ENCODE assay signal across 8 mouse cellular contexts in the genomic region with DNA sequence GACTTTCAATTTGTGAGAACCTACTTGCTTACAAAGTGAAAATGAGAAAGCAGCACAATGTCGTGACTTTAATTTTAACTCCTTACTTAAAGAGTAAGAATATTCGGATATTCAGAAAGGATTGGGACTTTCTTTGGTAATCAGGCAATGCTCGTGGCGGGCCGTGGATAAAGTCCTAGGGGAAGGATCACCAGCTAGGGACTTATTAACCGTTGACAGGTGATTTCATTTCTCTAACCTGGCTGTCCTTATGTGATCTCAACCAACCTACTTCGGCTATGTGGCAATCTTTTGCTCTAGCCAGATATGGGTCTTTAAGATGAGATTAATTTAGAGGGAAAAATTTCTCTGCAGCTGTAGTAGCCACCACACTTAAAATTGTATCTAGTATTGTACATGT. TPM values are rescaled to one million over a fixed set of nuclear protein-coding genes. Genes with fewer than 3 reads are reported as not detected.
DNase-seq lines count a peak whose midpoint lies in the region; ATAC-seq and TF ChIP-seq lines count a peak whose summit lies in the region.

No protein-coding gene starts in this region.

- H3K9me3 ChIP-seq in forebrain, embryonic 12.5 days: no peaks in the 10 kb centered on the region
- H3K9me3 ChIP-seq in kidney, embryonic 15.5 days (replicated peaks): no peaks in the 10 kb centered on the region
- H3K9me3 ChIP-seq in midbrain, postnatal 0 days (ENCODE audit: low read length): no peaks in the 10 kb centered on the region

- peaks cover 41% of the 10 kb centered on the region for H3K4me1 ChIP-seq in forebrain, embryonic 12.5 days
- H3K4me1 ChIP-seq in kidney, embryonic 15.5 days: peaks cover 44% of the 10 kb centered on the region
- H3K4me1 ChIP-seq in midbrain, postnatal 0 days (ENCODE audit: insufficient read depth, low read length): peaks cover 11% of the 10 kb centered on the region; the same call in 1 of the 2 replicates

- intact Hi-C loops in left cerebral cortex, postnatal 4 days (cut with DNase I): no loop called here

- H3K9ac ChIP-seq in forebrain, embryonic 12.5 days: no peak overlapping the region
- no peak overlapping the region for H3K9ac ChIP-seq in kidney, embryonic 15.5 days
- no peak overlapping the region for H3K9ac ChIP-seq in midbrain, postnatal 0 days (replicated peaks; ENCODE audit: low read length, poor library complexity, severe bottlenecking)

- 83% methylated on average over 7 of the region's 7 CpGs for WGBS in forebrain, embryonic 12.5 days
- 75% methylated on average over 7 of the region's 7 CpGs for WGBS in kidney, embryonic 15.5 days
- 80% methylated on average over 7 of the region's 7 CpGs for WGBS in midbrain, postnatal 0 days

- H3K27ac ChIP-seq in forebrain, embryonic 12.5 days: no peak overlapping the region
- H3K27ac ChIP-seq in kidney, embryonic 15.5 days: no peak overlapping the region
- no peak overlapping the region for H3K27ac ChIP-seq in midbrain, postnatal 0 days (ENCODE audit: low read depth, low read length)

- TF ChIP-seq CTCF in midbrain, postnatal 0 days (IDR thresholded peaks at IDR 0.05): no peak

- peak overlapping the region; percentile 90; the same call in 1 of the 2 replicates for H3K4me3 ChIP-seq in forebrain, embryonic 12.5 days (replicated peaks)
- peak overlapping the region; percentile 96; the same call in 1 of the 2 replicates for H3K4me3 ChIP-seq in kidney, embryonic 15.5 days (replicated peaks)
- no peak overlapping the region for H3K4me3 ChIP-seq in midbrain, postnatal 0 days (ENCODE audit: low read depth, low read length)

- H3K27me3 ChIP-seq in forebrain, embryonic 12.5 days: no peaks in the 10 kb centered on the region
- no peaks in the 10 kb centered on the region for H3K27me3 ChIP-seq in kidney, embryonic 15.5 days
- no peaks in the 10 kb centered on the region for H3K27me3 ChIP-seq in midbrain, postnatal 0 days (ENCODE audit: insufficient read depth, low read length)

- DNase-seq in kidney, adult 8-10 months: peak; percentile 40 to 58
- DNase-seq in kidney, adult 18-20 months: no peak
- no peak for DNase-seq in midbrain, postnatal 0 days (ENCODE audit: low spot score)
- DNase-seq in adrenal gland, adult 8-10 months: no peak
- no peak for DNase-seq in left cerebral cortex, postnatal 4 days
- no peak for DNase-seq in layer of hippocampus, adult 11-12 months (ENCODE audit: low spot score)

- no peak for ATAC-seq in forebrain, embryonic 12.5 days (ENCODE audit: low FRiP score)
- ATAC-seq in kidney, embryonic 15.5 days (replicated peaks; ENCODE audit: low FRiP score): no peak
- no peak for ATAC-seq in midbrain, postnatal 0 days (ENCODE audit: low FRiP score)

- H3K36me3 ChIP-seq in forebrain, embryonic 12.5 days (replicated peaks): peaks cover 55% of the 10 kb centered on the region
- peaks cover 59% of the 10 kb centered on the region for H3K36me3 ChIP-seq in kidney, embryonic 15.5 days
- H3K36me3 ChIP-seq in midbrain, postnatal 0 days (ENCODE audit: insufficient read depth, low read length): no peaks in the 10 kb centered on the region

- H3K4me2 ChIP-seq in forebrain, embryonic 12.5 days: peak overlapping the region; percentile 80; the same call in 1 of the 2 replicates
- peak overlapping the region; percentile 72 for H3K4me2 ChIP-seq in kidney, embryonic 15.5 days
- H3K4me2 ChIP-seq in midbrain, postnatal 0 days (ENCODE audit: low read depth, low read length, poor library complexity, severe bottlenecking): peak overlapping the region; percentile 55; the same call in 1 of the 2 replicates

RNA-seq across cellular contexts. Expression of gene Dnaja1, which starts 3.2 kb away (rescaled TPM):
- 669 and 704 TPM in 2 replicates for polyA plus RNA-seq in forebrain, embryonic 12.5 days (2016; fragmentation: Nextera tagmentation; extraction: Ambion mirVana)
- 475 and 513 TPM in 2 replicates for polyA plus RNA-seq in kidney, embryonic 15.5 days (2015; fragmentation: Nextera tagmentation; extraction: Ambion mirVana)
- 104 and 140 TPM in 2 replicates for total RNA-seq in midbrain, postnatal 0 days (2014; rRNA removed)
- 585 and 650 TPM in 2 replicates for polyA plus RNA-seq in midbrain, postnatal 0 days (2015; fragmentation: Nextera tagmentation; extraction: Ambion mirVana)
- 100 to 1,000 TPM; 201 to 366 (median 233) TPM for total RNA-seq in adrenal gland, adult 8-10 months (2022)
- total RNA-seq in left cerebral cortex, postnatal 4 days (2021): 100 to 1,000 TPM; 362 to 369 TPM

RNA-seq across cellular contexts. Expression of gene Aptx, which starts 22.1 kb away (rescaled TPM):
- polyA plus RNA-seq in forebrain, embryonic 12.5 days (2016; fragmentation: Nextera tagmentation; extraction: Ambion mirVana): 46.9 and 47.3 TPM in 2 replicates
- polyA plus RNA-seq in kidney, embryonic 15.5 days (2015; fragmentation: Nextera tagmentation; extraction: Ambion mirVana): 23.9 and 30.6 TPM in 2 replicates
- total RNA-seq in midbrain, postnatal 0 days (2014; rRNA removed): 17.3 and 18.4 TPM in 2 replicates
- polyA plus RNA-seq in midbrain, postnatal 0 days (2015; fragmentation: Nextera tagmentation; extraction: Ambion mirVana): 31.3 and 34.6 TPM in 2 replicates
- total RNA-seq in adrenal gland, adult 8-10 months (2022): 10 to 100 TPM; 19.8 to 25.7 (median 23.7) TPM
- 10 to 100 TPM; 34.9 to 36.8 TPM for total RNA-seq in left cerebral cortex, postnatal 4 days (2021)

RNA-seq across cellular contexts. Expression of gene Smu1, which starts 32.6 kb away (rescaled TPM):
- 155 and 157 TPM in 2 replicates for polyA plus RNA-seq in forebrain, embryonic 12.5 days (2016; fragmentation: Nextera tagmentation; extraction: Ambion mirVana)
- polyA plus RNA-seq in kidney, embryonic 15.5 days (2015; fragmentation: Nextera tagmentation; extraction: Ambion mirVana): 159 and 162 TPM in 2 replicates
- 61.3 and 69.1 TPM in 2 replicates for total RNA-seq in midbrain, postnatal 0 days (2014; rRNA removed)
- polyA plus RNA-seq in midbrain, postnatal 0 days (2015; fragmentation: Nextera tagmentation; extraction: Ambion mirVana): 94.4 and 97.6 TPM in 2 replicates
- total RNA-seq in adrenal gland, adult 8-10 months (2022): 10 to 100 TPM; 59.2 to 65.8 (median 62.7) TPM
- 10 to 100 TPM; 52.9 to 54.9 TPM for total RNA-seq in left cerebral cortex, postnatal 4 days (2021)

Comparison
In these comparisons a context has a peak if more than half of its experiments do, and no peak if none do; other contexts are left out.
1. DNase-seq: peak in kidney, adult 8-10 months (2 of 2); none in kidney, adult 18-20 months (single experiment), midbrain, postnatal 0 days (single experiment), adrenal gland, adult 8-10 months (single experiment), left cerebral cortex, postnatal 4 days (single experiment) and layer of hippocampus, adult 11-12 months (single experiment).
2. Peak in every context shown above with its lines, with median percentiles within 50 percentile points of each other: H3K4me2 ChIP-seq.